In the genomic region with DNA sequence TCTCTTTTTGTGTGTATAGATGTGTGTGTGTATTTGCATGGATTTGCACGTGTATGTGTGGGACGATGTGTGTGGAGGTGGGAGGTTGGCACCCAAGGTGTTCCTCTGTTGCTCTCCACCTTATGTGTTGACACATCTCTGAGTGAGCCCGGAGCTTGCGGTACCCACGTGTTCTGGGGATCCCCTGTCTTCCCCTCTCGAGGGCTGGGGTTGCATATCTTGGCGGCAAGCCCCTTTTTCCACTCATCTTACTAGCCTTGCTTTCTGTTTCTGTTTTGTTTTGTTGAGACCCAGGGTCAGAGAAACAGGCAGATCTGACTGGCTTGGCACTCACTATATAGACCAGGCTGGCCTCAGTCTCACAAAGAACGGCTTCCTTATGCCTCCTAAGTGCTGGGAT, we compare ENCODE assay signal across 26 mouse cellular contexts.
"Had no signal": no experiment of that assay in that cellular context is flagged by ENCODE, and none has a peak within 500 bp of the region (broad histone marks: within the 10 kb centered on the region; RNA-seq: fewer than 3 reads in every experiment).

No protein-coding gene starts in this region.

- H3K36me3 ChIP-seq: heart, embryonic 15.5 days; hindbrain, embryonic 13.5 days; hindbrain, embryonic 15.5 days; kidney, embryonic 15.5 days; limb, embryonic 13.5 days; limb, embryonic 15.5 days; liver, embryonic 12.5 days had no signal

- H3K9me3 ChIP-seq: heart, embryonic 13.5 days; heart, embryonic 15.5 days; hindbrain, embryonic 15.5 days; kidney, embryonic 15.5 days; limb, embryonic 13.5 days; limb, embryonic 15.5 days; liver, embryonic 12.5 days had no signal

- H3K9ac ChIP-seq: heart, embryonic 13.5 days; heart, embryonic 15.5 days; hindbrain, embryonic 13.5 days; hindbrain, embryonic 15.5 days; kidney, embryonic 15.5 days; limb, embryonic 13.5 days; limb, embryonic 15.5 days; liver, embryonic 12.5 days; liver, embryonic 14.5 days had no signal

- H3K27me3 ChIP-seq: heart, embryonic 13.5 days; heart, embryonic 15.5 days; hindbrain, embryonic 13.5 days; hindbrain, embryonic 15.5 days; kidney, embryonic 15.5 days; limb, embryonic 13.5 days; limb, embryonic 15.5 days had no signal

- H3K27ac ChIP-seq: heart, adult 2 months; heart, embryonic 13.5 days; heart, embryonic 15.5 days; hindbrain, embryonic 13.5 days; hindbrain, embryonic 15.5 days; hindbrain, postnatal 0 days; kidney, embryonic 15.5 days; kidney, postnatal 0 days; layer of hippocampus, adult 2 months; limb, embryonic 13.5 days; limb, embryonic 15.5 days; liver, embryonic 12.5 days; liver, embryonic 14.5 days had no signal

- H3K4me3 ChIP-seq: heart, adult 2 months; heart, embryonic 13.5 days; heart, embryonic 15.5 days; hindbrain, embryonic 13.5 days; hindbrain, embryonic 15.5 days; kidney, embryonic 15.5 days; layer of hippocampus, adult 2 months; limb, embryonic 13.5 days; limb, embryonic 15.5 days; liver, embryonic 12.5 days had no signal

- DNase-seq: gastrocnemius, postnatal 14 days; gastrocnemius, postnatal 36 days; heart, adult 11 months; heart, adult 2 months; heart, postnatal 14 days; heart, postnatal 36 days; kidney, adult 11 months; kidney, adult 2 months; kidney, adult 9 months; kidney, postnatal 25 days; kidney, postnatal 4 days; left cerebral cortex, postnatal 4 days had no signal

- H3K4me2 ChIP-seq: heart, embryonic 11.5 days; heart, embryonic 13.5 days; heart, embryonic 15.5 days; hindbrain, embryonic 13.5 days; hindbrain, embryonic 15.5 days; kidney, embryonic 15.5 days; limb, embryonic 13.5 days; limb, embryonic 15.5 days; liver, embryonic 12.5 days had no signal

- H3K4me1 ChIP-seq: hindbrain, embryonic 13.5 days; hindbrain, embryonic 15.5 days; kidney, embryonic 15.5 days; liver, embryonic 12.5 days had no signal

- ATAC-seq: hindbrain, postnatal 0 days; intestine, embryonic 16.5 days; liver, embryonic 12.5 days had no signal
